Mouse (Mus musculus) cerebellum, adult 9-11 months (tissue): ENCODE measurements around the gene Tbcd.

Experiments used
- DNase-seq: peaks from one replicate; pipeline ENCODE4 v3.0.0; 2022

Gene Tbcd

GRCm38 (mm10) chr11:121479476-121480203 is 27.9 kb downstream of the Tbcd start:
- no peak for DNase-seq

- no peak for DNase-seq
Measured at GRCm38 (mm10) chr11:121481129-121481528, 29.4 kb downstream of the Tbcd start.

- DNase-seq, result no peak
Measured at GRCm38 (mm10) chr11:121485882-121486281, 34.1 kb downstream of the Tbcd start.

- no peak for DNase-seq
Measured at GRCm38 (mm10) chr11:121490651-121491050, 38.9 kb downstream of the Tbcd start.

- DNase-seq, result no peak
Measured at GRCm38 (mm10) chr11:121500595-121500994, 48.8 kb downstream of the Tbcd start.

GRCm38 (mm10) chr11:121501525-121501924 is 49.8 kb downstream of the Tbcd start:
- no peak for DNase-seq

GRCm38 (mm10) chr11:121502000-121502860 is 50.5 kb downstream of the Tbcd start:
- DNase-seq, result no peak

- DNase-seq, result no peak
Measured at GRCm38 (mm10) chr11:121508478-121508877, 56.7 kb downstream of the Tbcd start.

- DNase-seq, result no peak
Measured at GRCm38 (mm10) chr11:121510512-121511246, 58.9 kb downstream of the Tbcd start.

GRCm38 (mm10) chr11:121512896-121513572 is 61.3 kb downstream of the Tbcd start:
- DNase-seq, result peak; percentile 42

- DNase-seq, result no peak
Measured at GRCm38 (mm10) chr11:121515996-121516395, 64.2 kb downstream of the Tbcd start.

GRCm38 (mm10) chr11:121516906-121517305 is 65.2 kb downstream of the Tbcd start:
- no peak for DNase-seq

- no peak for DNase-seq
Measured at GRCm38 (mm10) chr11:121517687-121518465, 66.1 kb downstream of the Tbcd start.

- no peak for DNase-seq
Measured at GRCm38 (mm10) chr11:121519131-121519530, 67.4 kb downstream of the Tbcd start, which contains the start of gene Zfp750. Zfp750 (minus strand) TSS chr11:121519333.

GRCm38 (mm10) chr11:121519703-121520102 is 68.0 kb downstream of the Tbcd start:
- no peak for DNase-seq

- DNase-seq, result no peak
Measured at GRCm38 (mm10) chr11:121520761-121521160, 69.0 kb downstream of the Tbcd start.

GRCm38 (mm10) chr11:121522156-121522762 is 70.5 kb downstream of the Tbcd start:
- DNase-seq, result no peak

GRCm38 (mm10) chr11:121524191-121524590 is 72.4 kb downstream of the Tbcd start:
- DNase-seq, result peak; percentile 32

GRCm38 (mm10) chr11:121529747-121530146 is 78.0 kb downstream of the Tbcd start:
- DNase-seq, result no peak

- no peak for DNase-seq
Measured at GRCm38 (mm10) chr11:121536528-121536927, 84.8 kb downstream of the Tbcd start.

GRCm38 (mm10) chr11:121542471-121542870 is 90.7 kb downstream of the Tbcd start:
- no peak for DNase-seq
